Mouse (Mus musculus): ENCODE measurements at regions not wholly inside any gene's neighbourhood (a gene's known extent, or its start where the extent isn't known, plus 50 kb on each side); places are given as distances from the start of the nearest gene placed in this dataset.
A peak's percentile ranks its signal among the peaks of the same experiment; 100 is the strongest.
"Not testable (repeated sequence)": the region's sequence is repeated elsewhere in the genome, so short reads cannot be mapped to it uniquely, and the experiment has no call there.

DNA sequence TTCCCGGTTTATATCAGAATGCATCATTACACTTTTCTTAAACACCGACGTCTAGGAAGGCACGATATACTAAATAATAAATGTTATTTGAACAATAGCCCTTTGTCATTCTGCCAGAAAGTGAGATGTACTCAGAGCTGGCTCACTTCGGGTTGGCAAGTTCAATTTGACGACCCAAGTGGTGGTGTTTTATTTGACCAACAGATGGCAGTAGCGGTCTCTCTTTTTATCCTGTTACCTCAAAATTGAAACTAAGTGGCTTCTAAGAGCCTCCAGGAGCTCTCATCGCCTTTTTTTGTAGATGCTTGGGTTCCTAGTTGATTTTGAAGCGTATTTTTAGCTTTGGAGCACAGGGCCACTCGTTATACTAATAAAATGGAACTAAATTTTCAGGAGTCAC is 66.7 kb upstream of the Chmp2b start:
- DNase-seq (ENCODE audit: low spot score in 2 of 2): peak in 1 of 2 experiments; percentile 2

DNA sequence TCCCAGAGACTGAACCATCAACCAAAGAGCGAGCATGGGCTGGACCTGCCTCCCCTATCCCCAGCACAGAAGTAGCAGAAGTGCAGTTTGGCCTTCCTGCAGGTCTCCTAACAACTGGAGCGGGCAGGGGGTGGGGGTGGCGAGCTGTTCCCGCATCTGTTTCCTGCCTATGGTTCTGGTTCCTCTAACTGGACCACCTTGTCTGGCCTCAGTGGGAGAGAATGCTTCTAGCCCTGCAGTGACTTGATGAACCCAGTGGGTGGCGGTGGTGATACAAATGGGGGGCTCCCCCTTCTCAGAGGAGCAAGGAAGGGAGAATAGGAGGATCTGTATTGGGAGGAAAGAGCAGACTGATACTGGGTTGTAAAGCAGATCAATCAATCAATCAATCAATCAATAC is 69.2 kb upstream of the Chmp2b start:
- no peak for DNase-seq (ENCODE audit: low spot score in 2 of 2)

DNA sequence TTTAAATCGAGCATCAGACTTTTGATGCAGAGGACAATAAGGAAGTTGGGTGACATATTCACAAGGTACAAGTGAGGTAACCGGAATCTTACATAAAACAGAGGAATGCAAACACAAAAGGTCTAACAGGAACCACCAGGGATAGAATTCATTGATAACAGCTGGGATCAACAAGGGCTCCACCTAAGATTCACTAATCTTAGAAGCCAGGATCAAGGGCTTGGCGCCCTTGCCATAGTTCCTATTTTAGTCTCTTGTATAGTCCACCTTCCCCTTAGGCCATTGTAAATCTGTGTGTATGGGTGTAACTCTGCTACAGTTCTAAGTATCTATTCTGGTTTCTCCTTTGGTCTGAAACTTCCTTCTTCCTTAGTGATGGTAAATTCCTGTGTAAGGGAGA is 84.2 kb upstream of the Chmp2b start:
- DNase-seq (ENCODE audit: low spot score in 2 of 2): not testable (repeated sequence)

DNA sequence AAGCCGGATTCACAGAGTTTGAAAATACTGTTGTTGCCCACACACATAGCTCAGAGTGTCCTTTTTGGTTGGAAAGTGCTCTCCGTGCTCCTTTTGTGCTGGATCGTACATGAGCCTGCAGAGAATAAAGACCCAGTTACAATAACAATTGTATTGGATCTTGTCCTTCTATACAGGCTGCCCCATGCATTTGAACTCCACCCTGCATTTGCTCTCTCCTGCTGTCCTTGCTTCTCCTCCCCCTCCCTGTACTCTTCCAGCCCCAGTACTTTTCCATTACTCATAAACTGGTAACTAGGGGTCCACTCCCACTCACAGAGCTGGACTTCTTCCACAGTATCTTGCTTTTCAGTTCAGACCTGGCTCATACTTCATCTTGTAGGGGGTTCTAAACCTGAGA is 86.5 kb upstream of the Chmp2b start:
- no peak for DNase-seq (ENCODE audit: low spot score in 2 of 2)

DNA sequence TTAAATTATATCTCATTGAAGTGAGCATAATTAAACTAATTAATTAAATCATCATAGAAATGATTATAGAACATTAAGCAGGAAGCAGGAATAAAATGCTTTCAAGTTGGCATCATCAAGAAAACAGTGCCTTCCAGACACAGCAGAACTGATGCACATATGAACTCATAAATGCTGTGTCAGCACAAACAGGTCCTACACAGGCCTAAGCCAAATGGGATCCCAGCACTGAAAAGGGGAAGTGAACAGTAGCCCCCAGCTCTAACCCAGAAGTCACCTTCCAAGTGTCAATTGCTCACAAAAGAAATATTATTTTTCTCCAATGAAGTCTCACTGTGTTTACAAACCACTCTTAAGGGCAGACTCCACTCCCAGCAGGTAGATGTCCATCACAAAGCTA is 93.0 kb upstream of the Chmp2b start:
- DNase-seq (ENCODE audit: low spot score in 2 of 2): no peak

DNA sequence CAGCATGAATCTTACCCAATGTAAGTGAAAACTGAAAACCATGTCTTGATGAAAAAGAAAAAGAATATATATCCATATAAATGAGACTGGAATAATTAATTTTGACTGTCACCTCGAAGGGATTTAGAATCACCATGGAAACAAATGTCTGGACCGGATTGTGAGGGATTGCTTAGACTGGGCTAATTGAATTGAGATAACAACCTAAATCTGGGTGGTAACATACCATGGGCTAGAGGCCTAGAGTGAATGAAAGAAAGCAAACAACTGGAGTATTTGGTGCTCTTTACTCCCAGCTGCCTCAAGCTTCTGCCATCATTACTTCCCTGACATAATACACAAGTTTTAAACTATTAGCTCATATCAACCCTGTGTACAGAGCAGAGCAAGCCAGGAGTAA is 95.3 kb upstream of the Chmp2b start:
- no peak for DNase-seq (ENCODE audit: low spot score in 2 of 2)

DNA sequence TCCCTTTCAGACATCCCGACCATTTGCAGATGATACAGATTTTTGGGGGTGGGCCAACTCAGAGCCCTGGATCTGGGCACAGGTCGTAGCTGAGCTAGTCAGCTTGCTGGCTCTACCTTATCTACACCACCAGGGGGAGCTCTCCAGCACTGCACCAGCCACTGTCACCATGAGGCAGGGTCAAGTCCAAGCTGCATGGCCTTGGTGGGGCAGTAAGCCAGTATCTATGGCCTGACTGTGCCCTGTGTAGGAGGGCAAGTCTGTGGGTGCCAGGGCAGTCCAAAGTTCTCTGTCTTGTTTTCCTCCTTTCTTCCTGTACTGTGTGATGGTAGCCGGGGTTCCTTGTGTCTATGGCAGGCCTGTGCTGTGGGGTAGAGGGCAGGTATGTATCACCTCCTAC is 102.3 kb upstream of the Chmp2b start:
- peak in 1 of 2 experiments; percentile 9 for DNase-seq (ENCODE audit: low spot score in 2 of 2)

DNA sequence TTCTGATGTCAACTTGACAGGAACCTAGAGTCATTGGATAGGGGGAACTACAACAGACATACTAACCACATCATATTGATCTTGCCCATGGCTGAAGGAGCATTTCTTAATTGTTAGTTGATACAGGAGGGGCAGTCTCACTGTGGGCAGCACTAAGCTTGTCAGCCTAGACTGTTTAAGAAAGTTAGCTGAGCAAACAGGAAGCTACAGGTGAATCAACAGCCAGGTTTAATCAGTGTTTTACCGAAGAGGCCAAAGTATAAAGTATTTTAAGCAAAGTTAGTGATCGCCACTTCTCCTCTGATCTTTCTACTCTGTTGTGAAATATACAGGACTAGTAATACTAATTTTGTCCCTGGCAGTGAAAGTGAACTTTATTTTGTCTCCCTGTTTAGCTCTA is 109.6 kb upstream of the Chmp2b start:
- DNase-seq (ENCODE audit: low spot score in 2 of 2): no peak

DNA sequence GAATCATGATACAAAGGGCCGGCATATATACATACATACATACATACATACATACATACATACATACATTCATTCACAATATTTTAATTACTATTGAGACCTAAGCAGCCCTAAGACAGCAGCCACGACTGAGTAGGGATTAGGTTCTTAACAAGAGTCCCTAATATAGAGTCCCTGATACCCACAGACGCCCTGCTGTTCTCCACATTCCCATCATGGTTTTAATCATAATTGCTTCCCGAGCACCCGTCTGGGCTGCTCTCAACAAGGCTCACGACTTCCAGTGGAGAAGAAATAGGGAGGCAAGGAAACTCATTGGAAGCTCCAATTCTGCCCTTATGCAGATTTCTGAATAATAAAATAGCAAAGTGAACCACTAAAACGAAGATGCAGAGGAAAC is 120.6 kb upstream of the Chmp2b start:
- DNase-seq (ENCODE audit: low spot score in 2 of 2): no peak

DNA sequence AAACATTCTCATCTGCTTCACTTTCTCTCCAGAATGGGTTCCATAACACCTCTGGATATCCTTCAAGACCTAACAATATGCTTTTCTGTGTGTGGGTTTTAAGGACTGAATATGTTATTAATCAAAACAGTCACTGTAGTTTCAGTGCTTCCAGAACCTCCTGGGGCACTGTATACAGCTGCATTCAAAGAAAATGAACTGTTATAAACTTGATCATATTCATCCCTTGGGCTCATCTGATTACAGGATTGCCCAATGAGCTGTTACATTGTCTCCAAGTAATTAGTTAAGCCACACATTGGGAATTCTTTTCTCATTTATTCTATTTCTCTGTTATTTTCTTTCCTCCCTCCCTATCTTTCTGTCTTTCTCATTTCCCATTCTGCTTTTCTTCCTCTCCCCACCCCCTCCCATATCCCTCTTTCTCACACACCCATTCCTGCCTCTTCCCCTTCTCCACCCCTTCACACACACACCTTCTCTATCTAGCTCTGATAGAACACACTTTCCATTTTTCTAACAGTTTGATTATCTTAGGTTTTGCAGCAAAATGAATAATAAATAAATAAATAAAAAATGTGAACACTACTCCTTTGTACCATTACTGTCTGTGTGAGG is 121.3 kb upstream of the Chmp2b start:
- no peak for DNase-seq (ENCODE audit: low spot score in 2 of 2)

DNA sequence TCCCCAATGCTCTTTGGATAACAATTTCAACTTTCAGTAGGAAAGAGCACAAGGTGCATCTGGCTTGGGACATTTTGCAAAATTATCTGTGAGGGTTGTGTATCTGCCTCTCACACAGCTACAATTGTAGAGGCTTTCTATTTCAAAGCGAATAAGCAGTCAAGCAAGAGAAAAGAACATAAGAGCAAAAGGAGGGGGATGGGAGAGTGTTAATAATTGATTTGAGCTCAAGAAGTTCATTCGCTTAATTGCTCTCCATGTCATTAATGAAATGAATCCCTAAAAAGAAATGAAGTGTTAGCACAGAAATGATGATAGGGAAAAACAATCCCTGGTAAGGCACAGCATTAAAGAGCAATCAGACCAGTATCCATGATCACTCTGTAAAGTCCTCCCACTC is 121.4 kb upstream of the Vgll3 start:
- no peak for DNase-seq (ENCODE audit: low spot score in 2 of 2)

DNA sequence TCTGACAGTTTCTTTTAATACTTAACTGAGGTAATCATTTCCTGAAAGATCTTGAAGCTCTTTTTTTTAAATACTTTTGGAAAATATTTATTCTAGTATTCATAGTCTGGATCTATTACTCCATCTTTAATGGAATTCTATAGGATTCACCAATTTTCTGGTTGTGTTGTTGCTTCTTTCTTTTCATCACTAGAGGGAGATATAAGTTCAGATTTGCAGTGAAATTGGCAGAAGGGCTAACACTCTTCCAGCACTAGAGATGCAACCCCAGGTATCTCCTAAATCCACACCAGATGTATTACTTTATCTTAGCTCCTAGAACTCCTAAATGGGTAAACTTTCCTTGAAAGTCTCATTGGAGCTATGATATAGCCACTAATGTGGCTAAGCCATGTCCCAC is 99.4 kb upstream of the Vgll3 start:
- no peak for DNase-seq (ENCODE audit: low spot score in 2 of 2)

DNA sequence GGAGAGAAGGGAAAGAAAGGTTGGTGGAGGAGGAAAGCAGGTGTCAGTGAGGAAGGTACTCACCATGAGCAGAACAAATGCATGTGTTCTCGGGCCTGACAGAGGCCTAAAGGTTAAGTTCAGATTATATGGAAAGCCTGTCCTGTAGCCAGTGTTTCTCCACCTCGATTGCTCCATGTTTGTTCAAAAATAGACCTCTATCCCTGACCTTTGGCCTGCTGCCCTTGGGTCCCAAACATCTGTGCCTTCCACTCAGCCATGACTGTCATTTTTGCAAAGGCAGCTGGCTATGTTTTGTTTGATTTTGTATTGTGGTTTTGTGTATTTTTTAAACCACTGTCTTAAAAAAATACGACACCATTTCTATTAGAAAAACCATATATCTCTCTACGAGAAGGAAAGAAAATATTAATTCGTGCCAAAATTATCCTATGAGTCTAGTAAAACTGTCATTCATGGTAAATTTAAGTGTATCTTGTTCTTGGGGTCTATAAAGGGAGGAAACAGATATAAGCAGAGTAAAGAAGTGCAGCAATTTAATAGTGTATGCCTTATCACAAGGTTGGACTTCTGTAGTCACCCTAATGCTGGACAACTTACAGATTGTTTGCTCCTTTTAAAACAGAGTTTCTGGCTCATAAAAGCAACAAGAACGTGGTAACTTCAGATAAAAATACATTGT is 96.1 kb upstream of the Vgll3 start:
- no peak for DNase-seq (ENCODE audit: low spot score in 2 of 2)

DNA sequence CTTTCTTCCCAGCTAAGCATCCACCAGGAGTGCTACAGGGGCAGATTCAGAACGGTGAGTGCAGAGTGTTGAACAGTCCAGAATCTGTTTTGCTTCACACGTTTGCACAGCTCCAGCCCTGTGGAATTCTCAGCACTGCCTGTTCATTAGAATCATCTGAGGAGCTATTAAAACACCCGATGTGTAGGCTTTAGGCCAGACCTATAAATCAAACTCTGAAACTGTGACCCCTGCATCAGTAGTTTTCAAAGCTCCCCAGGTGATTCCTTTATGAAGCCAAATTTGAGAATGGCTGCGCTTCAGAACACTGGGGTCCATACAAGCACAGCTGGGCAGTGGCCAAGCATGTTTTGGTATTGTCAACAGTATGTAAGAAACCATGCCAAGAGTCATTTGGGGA is 94.1 kb upstream of the Vgll3 start:
- DNase-seq (ENCODE audit: low spot score in 2 of 2): no peak

DNA sequence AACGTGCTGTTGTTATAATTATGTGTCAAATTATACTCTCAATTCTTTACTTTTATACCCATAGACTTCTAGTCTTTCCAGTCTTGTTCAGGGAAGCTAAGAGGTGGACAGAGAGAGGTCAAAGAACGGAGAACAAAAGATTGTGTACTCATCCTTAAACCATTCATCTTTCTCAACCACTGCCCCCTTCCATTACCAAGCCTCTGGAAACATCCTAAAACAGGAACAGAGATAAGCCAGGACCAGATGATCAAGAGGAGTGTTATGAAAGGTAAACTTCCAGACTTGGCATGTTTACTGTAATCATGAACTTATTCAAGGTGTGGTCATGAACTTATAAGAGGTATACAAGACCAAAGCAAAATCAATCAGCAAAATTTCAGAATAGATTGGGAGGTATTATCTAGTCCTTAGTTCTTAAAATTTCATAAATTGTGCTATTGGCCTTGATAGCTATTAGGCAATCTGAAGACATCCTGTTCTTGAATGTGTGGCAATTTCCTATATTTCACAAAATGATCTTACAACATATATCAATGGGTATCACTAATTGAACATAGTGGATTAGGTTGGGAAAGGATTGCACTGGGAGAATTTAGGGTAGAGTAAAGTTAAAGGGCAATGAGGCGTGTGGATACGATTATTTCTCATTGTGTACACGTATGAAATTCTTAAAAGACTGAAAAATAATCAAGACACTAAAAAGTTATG is 89.3 kb upstream of the Vgll3 start:
- DNase-seq (ENCODE audit: low spot score in 2 of 2): no peak

DNA sequence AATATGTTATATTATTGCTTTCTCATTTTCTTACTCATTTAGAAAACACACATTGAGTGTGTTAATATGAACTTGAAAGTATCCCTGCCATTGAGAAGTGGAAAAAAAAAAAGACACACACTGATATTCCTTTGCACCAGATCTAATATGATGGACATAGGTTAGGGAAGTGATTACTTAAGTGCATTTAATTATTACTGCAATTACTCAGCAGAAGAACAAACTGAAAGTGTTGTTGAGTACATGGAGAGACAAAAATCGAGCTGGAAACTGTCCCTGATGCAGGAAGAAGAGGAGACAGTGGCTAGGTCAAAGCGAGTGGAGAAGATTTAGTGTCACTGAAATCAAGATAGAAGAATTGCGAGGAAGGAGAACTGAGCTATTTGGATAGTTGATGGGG is 88.8 kb upstream of the Vgll3 start:
- DNase-seq (ENCODE audit: low spot score in 2 of 2): no peak

DNA sequence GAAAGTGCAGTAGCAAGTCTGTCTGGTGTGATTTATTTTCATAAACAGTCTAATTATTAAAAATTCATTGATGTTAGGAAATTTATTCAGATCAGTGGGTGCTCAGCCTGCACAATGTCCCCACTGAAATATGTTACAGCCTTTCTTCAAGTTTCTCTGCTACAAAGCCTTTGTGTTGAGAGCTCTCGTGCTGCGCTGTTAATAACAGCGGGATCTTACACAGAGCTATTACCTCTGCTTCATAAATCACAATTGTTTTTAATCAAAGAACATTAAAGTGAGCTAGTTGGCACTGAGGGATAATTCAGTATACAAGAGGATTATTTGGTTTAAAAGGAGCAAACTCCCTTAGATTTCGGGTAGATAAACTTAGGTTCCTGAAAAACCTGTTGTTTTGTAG is 85.7 kb upstream of the Vgll3 start:
- DNase-seq (ENCODE audit: low spot score in 2 of 2): no peak

DNA sequence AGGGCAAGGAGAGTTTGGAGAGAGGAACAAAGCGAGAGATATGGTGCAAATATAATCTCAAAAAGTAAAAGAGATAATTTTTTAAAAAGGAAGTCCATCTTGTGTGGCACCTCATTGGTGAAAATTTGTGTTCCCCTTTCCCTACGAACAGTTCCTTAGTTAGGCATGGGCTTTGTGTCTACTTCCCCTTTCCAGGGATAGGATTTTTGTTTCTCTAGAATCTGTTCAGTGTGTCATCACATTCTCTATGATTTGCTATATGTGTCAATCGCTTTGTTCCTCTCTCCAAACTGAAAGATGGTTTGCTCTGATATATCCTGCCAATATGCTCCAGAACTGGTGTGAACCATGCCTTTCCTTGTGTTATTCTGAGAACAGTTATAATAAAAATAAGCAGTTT is 75.4 kb upstream of the Vgll3 start:
- DNase-seq (ENCODE audit: low spot score in 2 of 2): no peak

DNA sequence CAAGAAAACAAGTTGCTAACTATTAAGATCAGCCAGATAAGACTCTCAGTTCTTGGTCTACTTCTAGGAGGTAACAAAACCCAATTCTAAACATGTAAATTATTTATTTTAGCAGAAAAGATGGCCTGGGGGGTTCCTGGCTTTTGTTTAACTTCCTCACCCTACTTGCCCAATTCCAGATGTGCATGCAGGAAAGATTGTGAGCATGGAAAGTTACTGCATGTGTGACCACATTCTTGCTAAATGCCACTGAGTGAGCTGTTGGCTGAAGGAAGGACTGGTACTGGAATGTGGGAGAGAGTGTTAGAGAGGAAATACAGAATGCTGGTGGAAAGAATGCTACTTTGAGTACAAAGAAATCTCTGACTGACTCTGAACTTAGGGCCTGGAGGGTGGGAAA is 72.1 kb upstream of the Vgll3 start:
- DNase-seq (ENCODE audit: low spot score in 2 of 2): no peak

DNA sequence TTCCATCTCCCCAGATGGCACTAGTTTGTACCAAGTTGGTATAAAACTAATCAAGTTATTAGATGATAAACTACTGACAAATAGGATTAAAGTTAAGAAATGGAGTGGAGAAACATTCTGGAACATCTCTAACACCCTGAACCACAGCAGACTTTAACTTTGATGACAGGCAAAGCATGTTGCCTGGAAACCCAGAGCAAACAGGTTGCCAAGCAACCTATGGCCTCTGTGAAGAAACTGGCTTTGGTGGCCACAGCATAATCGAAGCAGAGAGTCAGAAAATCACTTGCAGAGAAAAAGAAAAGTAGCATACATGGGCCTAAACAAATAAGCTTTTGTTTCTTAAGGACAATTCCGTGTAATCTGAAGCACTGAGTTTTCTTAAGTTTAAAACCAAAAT is 59.4 kb upstream of the Vgll3 start:
- DNase-seq (ENCODE audit: low spot score in 2 of 2): no peak

All from adrenal gland, postnatal 4 days (tissue).